9 mouse cellular contexts compared by ENCODE assay signal in the genomic region with DNA sequence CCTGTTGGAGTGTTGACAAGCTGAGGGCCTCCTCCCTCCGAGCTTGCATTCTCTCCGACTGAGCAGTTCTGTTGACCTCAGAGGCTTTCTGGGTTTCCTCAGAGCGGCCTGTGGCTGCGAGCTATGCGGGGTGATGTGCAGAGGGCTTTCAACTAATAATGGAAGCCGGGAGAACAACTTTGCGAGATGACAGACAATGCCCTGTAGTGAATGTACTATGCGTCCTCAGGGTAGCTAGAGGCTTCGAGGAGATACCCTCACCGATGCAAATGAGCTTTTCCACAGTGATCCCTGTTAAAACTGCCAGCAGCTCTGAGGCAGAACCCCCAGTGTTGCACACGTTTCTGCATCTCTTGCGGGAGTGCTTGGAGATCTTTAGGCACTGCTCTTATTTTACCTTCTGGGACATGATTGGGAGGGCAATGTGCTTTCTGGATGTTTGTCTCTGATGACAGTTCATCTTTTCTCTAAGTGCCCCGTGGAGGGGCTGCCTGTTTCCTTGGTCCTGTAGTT. TPM values are rescaled to one million over a fixed set of nuclear protein-coding genes. Genes with fewer than 3 reads are reported as not detected.
DNase-seq lines count a peak whose midpoint lies in the region; ATAC-seq and TF ChIP-seq lines count a peak whose summit lies in the region.
"Had no signal": no experiment of that assay in that cellular context is flagged by ENCODE, and none has a peak within 500 bp of the region (broad histone marks: within the 10 kb centered on the region; RNA-seq: fewer than 3 reads in every experiment).

No protein-coding gene starts in this region.

- WGBS in kidney, embryonic 15.5 days = under 1% methylated on average over 13 of the region's 13 CpGs
- 0% methylated on average over 13 of the region's 13 CpGs for WGBS in hindbrain, embryonic 15.5 days
- WGBS in midbrain, embryonic 15.5 days = under 1% methylated on average over 13 of the region's 13 CpGs

- H3K9me3 ChIP-seq in kidney, embryonic 15.5 days (replicated peaks) = no peaks in the 10 kb centered on the region
- no peaks in the 10 kb centered on the region for H3K9me3 ChIP-seq in hindbrain, embryonic 15.5 days
- H3K9me3 ChIP-seq in midbrain, embryonic 15.5 days = no peaks in the 10 kb centered on the region

- H3K27ac ChIP-seq in kidney, embryonic 15.5 days = peak overlapping the region; percentile 99
- H3K27ac ChIP-seq in bone marrow macrophage, adult 2 months (ENCODE audit: insufficient read depth, low read depth, low read length) = peak overlapping the region; percentile 0; the same call in 1 of the 2 replicates
- peak overlapping the region; percentile 98 for H3K27ac ChIP-seq in hindbrain, embryonic 15.5 days (replicated peaks)
- H3K27ac ChIP-seq in midbrain, embryonic 15.5 days = peak overlapping the region; percentile 97

- peaks cover 30% of the 10 kb centered on the region for H3K36me3 ChIP-seq in kidney, embryonic 15.5 days
- peaks cover 30% of the 10 kb centered on the region for H3K36me3 ChIP-seq in hindbrain, embryonic 15.5 days
- peaks cover 24% of the 10 kb centered on the region for H3K36me3 ChIP-seq in midbrain, embryonic 15.5 days (replicated peaks)

- no peak for TF ChIP-seq CTCF in bone marrow macrophage, adult 2 months (IDR thresholded peaks at IDR 0.05; ENCODE audit: low read depth, low read length)

- H3K9ac ChIP-seq in kidney, embryonic 15.5 days = peak overlapping the region; percentile 99
- peak overlapping the region; percentile 99 for H3K9ac ChIP-seq in hindbrain, embryonic 15.5 days
- peak overlapping the region; percentile 89 for H3K9ac ChIP-seq in midbrain, embryonic 15.5 days

- H3K4me2 ChIP-seq in kidney, embryonic 15.5 days = peak overlapping the region; percentile 86
- peak overlapping the region; percentile 81 for H3K4me2 ChIP-seq in hindbrain, embryonic 15.5 days
- peak overlapping the region; percentile 74 for H3K4me2 ChIP-seq in midbrain, embryonic 15.5 days

- no peak for DNase-seq in kidney, postnatal 36 days
- no peak for DNase-seq in layer of hippocampus, adult 9-11 months
- DNase-seq in adrenal gland, postnatal 25 days = no peak
- DNase-seq in left cerebral cortex, adult 9 months (ENCODE audit: low spot score in 2 of 2) = no peak

- H3K4me1 ChIP-seq in kidney, embryonic 15.5 days = peaks cover 9% of the 10 kb centered on the region
- peaks cover 8% of the 10 kb centered on the region for H3K4me1 ChIP-seq in bone marrow macrophage, adult 2 months (ENCODE audit: control insufficient read depth, insufficient read depth, low read length)
- peaks cover 21% of the 10 kb centered on the region for H3K4me1 ChIP-seq in hindbrain, embryonic 15.5 days (replicated peaks)
- H3K4me1 ChIP-seq in midbrain, embryonic 15.5 days = peaks cover 8% of the 10 kb centered on the region

- H3K4me3 ChIP-seq in kidney, embryonic 15.5 days (replicated peaks) = peak overlapping the region; percentile 98
- peak overlapping the region; percentile 71 for H3K4me3 ChIP-seq in bone marrow macrophage, adult 2 months (ENCODE audit: insufficient read depth, low read length)
- H3K4me3 ChIP-seq in hindbrain, embryonic 15.5 days = peak overlapping the region; percentile 98
- H3K4me3 ChIP-seq in midbrain, embryonic 15.5 days = peak overlapping the region; percentile 91

- TF ChIP-seq POLR2A in bone marrow macrophage, adult 2 months (IDR thresholded peaks at IDR 0.05; ENCODE audit: borderline replicate concordance, low read depth, low read length) = no peak

- ATAC-seq in kidney, embryonic 15.5 days (replicated peaks; ENCODE audit: low FRiP score) = no peak
- no peak for ATAC-seq in hindbrain, embryonic 15.5 days (ENCODE audit: low FRiP score, low read depth)
- ATAC-seq in midbrain, embryonic 15.5 days (replicated peaks) = no peak; the same call in 1 of the 2 replicates

- no peaks in the 10 kb centered on the region for H3K27me3 ChIP-seq in kidney, embryonic 15.5 days
- no peaks in the 10 kb centered on the region for H3K27me3 ChIP-seq in hindbrain, embryonic 15.5 days
- H3K27me3 ChIP-seq in midbrain, embryonic 15.5 days (replicated peaks) = no peaks in the 10 kb centered on the region

RNA-seq across cellular contexts. Expression of a gene that starts 0.5 kb away (rescaled TPM):
- polyA plus RNA-seq in kidney, embryonic 15.5 days (2015; fragmentation: Nextera tagmentation; extraction: Ambion mirVana) = 0.83 TPM in 1 of 2 replicates, not detected in the other
- not detected in 2 replicates for polyA plus RNA-seq in bone marrow macrophage, adult 2 months (2012; ENCODE audit: insufficient read depth, insufficient read length, missing spikeins)
- 0.63 and 1.4 TPM in 2 replicates for polyA plus RNA-seq in hindbrain, embryonic 15.5 days (2015; fragmentation: Nextera tagmentation; extraction: Ambion mirVana)
- polyA plus RNA-seq in midbrain, embryonic 15.5 days (2015; fragmentation: Nextera tagmentation; extraction: Ambion mirVana) = 0.45 and 0.69 TPM in 2 replicates
- total RNA-seq in adrenal gland, postnatal 25 days (2021) = not detected in 2 replicates
- total RNA-seq: neutrophil, adult 5-6 weeks had no signal

RNA-seq across cellular contexts. Expression of a gene that starts 0.9 kb away (rescaled TPM):
- polyA plus RNA-seq in kidney, embryonic 15.5 days (2015; fragmentation: Nextera tagmentation; extraction: Ambion mirVana) = 156 and 171 TPM in 2 replicates
- 84.1 and 85.8 TPM in 2 replicates for polyA plus RNA-seq in bone marrow macrophage, adult 2 months (2012; ENCODE audit: insufficient read depth, insufficient read length, missing spikeins)
- 163 and 171 TPM in 2 replicates for polyA plus RNA-seq in hindbrain, embryonic 15.5 days (2015; fragmentation: Nextera tagmentation; extraction: Ambion mirVana)
- 169 and 177 TPM in 2 replicates for polyA plus RNA-seq in midbrain, embryonic 15.5 days (2015; fragmentation: Nextera tagmentation; extraction: Ambion mirVana)
- total RNA-seq in adrenal gland, postnatal 25 days (2021) = 80.5 and 107 TPM in 2 replicates

RNA-seq across cellular contexts. Expression of a gene that starts 9.9 kb away (rescaled TPM):
- 21.5 and 25.1 TPM in 2 replicates for polyA plus RNA-seq in kidney, embryonic 15.5 days (2015; fragmentation: Nextera tagmentation; extraction: Ambion mirVana)
- 4.6 and 8.3 TPM in 2 replicates for polyA plus RNA-seq in bone marrow macrophage, adult 2 months (2012; ENCODE audit: insufficient read depth, insufficient read length, missing spikeins)
- polyA plus RNA-seq in hindbrain, embryonic 15.5 days (2015; fragmentation: Nextera tagmentation; extraction: Ambion mirVana) = 2.6 and 3.6 TPM in 2 replicates
- polyA plus RNA-seq in midbrain, embryonic 15.5 days (2015; fragmentation: Nextera tagmentation; extraction: Ambion mirVana) = 2.5 and 3.2 TPM in 2 replicates
- 5.2 and 5.3 TPM in 2 replicates for total RNA-seq in adrenal gland, postnatal 25 days (2021)

RNA-seq across cellular contexts. Expression of a gene that starts 21.1 kb away (rescaled TPM):
- polyA plus RNA-seq in kidney, embryonic 15.5 days (2015; fragmentation: Nextera tagmentation; extraction: Ambion mirVana) = 130 and 144 TPM in 2 replicates
- 61.2 and 67.7 TPM in 2 replicates for polyA plus RNA-seq in bone marrow macrophage, adult 2 months (2012; ENCODE audit: insufficient read depth, insufficient read length, missing spikeins)
- 171 and 182 TPM in 2 replicates for polyA plus RNA-seq in hindbrain, embryonic 15.5 days (2015; fragmentation: Nextera tagmentation; extraction: Ambion mirVana)
- polyA plus RNA-seq in midbrain, embryonic 15.5 days (2015; fragmentation: Nextera tagmentation; extraction: Ambion mirVana) = 191 and 200 TPM in 2 replicates
- total RNA-seq in adrenal gland, postnatal 25 days (2021) = 105 and 137 TPM in 2 replicates

RNA-seq across cellular contexts. Expression of a gene that starts 39.5 kb away (rescaled TPM):
- polyA plus RNA-seq in kidney, embryonic 15.5 days (2015; fragmentation: Nextera tagmentation; extraction: Ambion mirVana) = 9.1 and 11.9 TPM in 2 replicates
- polyA plus RNA-seq in bone marrow macrophage, adult 2 months (2012; ENCODE audit: insufficient read depth, insufficient read length, missing spikeins) = 32.3 and 33.1 TPM in 2 replicates
- polyA plus RNA-seq in hindbrain, embryonic 15.5 days (2015; fragmentation: Nextera tagmentation; extraction: Ambion mirVana) = 16.2 and 17.4 TPM in 2 replicates
- polyA plus RNA-seq in midbrain, embryonic 15.5 days (2015; fragmentation: Nextera tagmentation; extraction: Ambion mirVana) = 17.0 and 19.4 TPM in 2 replicates
- total RNA-seq in adrenal gland, postnatal 25 days (2021) = 28.4 and 34.3 TPM in 2 replicates

Comparison
In these comparisons a context has a peak if more than half of its experiments do, and no peak if none do; other contexts are left out.
1. H3K27ac ChIP-seq: peak in every context shown above with its lines; median percentile 99 in kidney, embryonic 15.5 days; 98 in hindbrain, embryonic 15.5 days; 97 in midbrain, embryonic 15.5 days; 0 in bone marrow macrophage, adult 2 months.